Mouse (Mus musculus) CH12.LX (cell line): ENCODE results near the gene Gamt. TPM values are rescaled to one million over a fixed set of nuclear protein-coding genes. Genes with fewer than 3 reads are reported as not detected.

Source experiments
- DNase-seq: peaks from one replicate; pipeline ENCODE4 v3.0.0-alpha.2; 2013; ENCODE audit errors: extremely low read depth
- H3K27ac ChIP-seq: 2 replicates; pipeline ENCODE4 v1.5.1; 2012; ENCODE audit warnings: low read depth, mild to moderate bottlenecking, control low read depth, moderate library complexity; ENCODE audit not compliant: insufficient read depth
- H3K27me3 ChIP-seq: replicated peaks from 2 replicates; pipeline ENCODE3; 2012; ENCODE audit warnings: inconsistent platforms
- H3K36me3 ChIP-seq, 2 experiments: replicated peaks in 1 of 2; 2 replicates each; pipeline versions ENCODE3 to v1.6.1; 2012; ENCODE audit warnings: inconsistent platforms in 1 of 2, low read length in 1 of 2, mild to moderate bottlenecking in 1 of 2, mixed read lengths in 1 of 2, moderate library complexity in 1 of 2; ENCODE audit not compliant: control insufficient read depth in 1 of 2, insufficient read depth in 1 of 2
- H3K4me1 ChIP-seq, 2 experiments: 2 replicates each; pipeline ENCODE4 v1.6.1; 2012; ENCODE audit warnings: inconsistent platforms in 1 of 2, moderate library complexity in 1 of 2; ENCODE audit not compliant: insufficient read depth in 2 of 2, control insufficient read depth in 1 of 2
- H3K4me2 ChIP-seq: 2 replicates; pipeline ENCODE4 v1.6.1; 2012; ENCODE audit warnings: low read depth, mild to moderate bottlenecking, control low read depth; ENCODE audit not compliant: poor library complexity, insufficient read depth, severe bottlenecking
- H3K4me3 ChIP-seq, 3 experiments: fragments of 150-350 bp in 1 of 3; sonication (generic) in 1 of 3; replicated peaks in 1 of 3; 2 replicates each; pipeline versions ENCODE3 to v1.5.1; 2011 to 2012; ENCODE audit warnings: low read depth in 2 of 3, low read length in 2 of 3, mild to moderate bottlenecking in 2 of 3, moderate library complexity in 2 of 3, control low read depth in 1 of 3, improper control_type of control experiment in 1 of 3, inconsistent platforms in 1 of 3, mixed read lengths in 1 of 3; ENCODE audit not compliant: poor library complexity in 1 of 3
- H3K79me2 ChIP-seq: replicated peaks from 2 replicates; pipeline ENCODE4 v1.6.1; 2012; ENCODE audit warnings: mild to moderate bottlenecking, moderate library complexity; ENCODE audit not compliant: control insufficient read depth, poor library complexity, insufficient read depth, severe bottlenecking; ENCODE audit errors: extremely low read depth
- H3K9ac ChIP-seq: 2 replicates; pipeline ENCODE4 v1.6.1; 2012; ENCODE audit warnings: low read depth, mild to moderate bottlenecking, control low read depth, moderate library complexity; ENCODE audit not compliant: insufficient read depth
- H3K9me3 ChIP-seq: replicated peaks from 2 replicates; pipeline ENCODE3; 2012; ENCODE audit warnings: low read length, inconsistent platforms, mixed read lengths
- CHD1 ChIP-seq: IDR thresholded peaks from 2 replicates; pipeline ENCODE4 v1.6.1; 2012; ENCODE audit warnings: low read depth, low read length, improper control_type of control experiment, inconsistent platforms
- CHD2 ChIP-seq: IDR thresholded peaks from 2 replicates; pipeline ENCODE4 v1.6.1; 2011; ENCODE audit warnings: low read length, improper control_type of control experiment
- CTCF ChIP-seq, 2 experiments: IDR thresholded peaks in 1 of 2; conservative IDR thresholded peaks in 1 of 2; 2 replicates each; pipeline ENCODE4 v1.5.1; 2011 to 2012; ENCODE audit warnings: low read depth in 2 of 2, low read length in 2 of 2, improper control_type of control experiment in 1 of 2, inconsistent platforms in 1 of 2, mild to moderate bottlenecking in 1 of 2, moderate library complexity in 1 of 2
- E2F4 ChIP-seq: IDR thresholded peaks from 2 replicates; pipeline ENCODE4 v1.6.1; 2011; ENCODE audit warnings: low read depth, low read length, improper control_type of control experiment; ENCODE audit not compliant: insufficient replicate concordance
- ELF1 ChIP-seq: IDR thresholded peaks from 2 replicates; pipeline ENCODE4 v1.6.1; 2014; ENCODE audit warnings: low read depth, mild to moderate bottlenecking, inconsistent platforms, low read length, improper control_type of control experiment
- EP300 ChIP-seq: IDR thresholded peaks from 2 replicates; pipeline ENCODE4 v1.6.1; 2011; ENCODE audit warnings: low read length, improper control_type of control experiment
- HCFC1 ChIP-seq: IDR thresholded peaks from 2 replicates; pipeline ENCODE4 v1.6.1; 2012; ENCODE audit warnings: low read depth, mild to moderate bottlenecking, inconsistent platforms, low read length, improper control_type of control experiment
- JUN ChIP-seq: IDR thresholded peaks from 2 replicates; pipeline ENCODE4 v1.6.1; 2011; ENCODE audit warnings: low read depth, mild to moderate bottlenecking, low read length, improper control_type of control experiment, moderate library complexity; ENCODE audit not compliant: insufficient read depth
- MAFK ChIP-seq: IDR thresholded peaks from 2 replicates; pipeline ENCODE4 v1.6.1; 2011; ENCODE audit warnings: low read length, improper control_type of control experiment; ENCODE audit not compliant: insufficient replicate concordance
- MAX ChIP-seq: IDR thresholded peaks from 2 replicates; pipeline ENCODE4 v1.6.1; 2011; ENCODE audit warnings: low read length, improper control_type of control experiment
- MXI1 ChIP-seq: IDR thresholded peaks from 2 replicates; pipeline ENCODE4 v1.6.1; 2011; ENCODE audit warnings: mild to moderate bottlenecking, low read depth, low read length, improper control_type of control experiment
- MYC ChIP-seq: IDR thresholded peaks from 2 replicates; pipeline ENCODE4 v1.6.1; 2011; ENCODE audit warnings: low read depth, mild to moderate bottlenecking, improper control_type of control experiment, low read length
- POLR2A ChIP-seq: IDR thresholded peaks from 2 replicates; pipeline ENCODE4 v1.6.1; 2011; ENCODE audit warnings: low read depth, mild to moderate bottlenecking, improper control_type of control experiment, low read length
- RAD21 ChIP-seq: IDR thresholded peaks from 2 replicates; pipeline ENCODE4 v1.6.1; 2011; ENCODE audit warnings: low read depth, mild to moderate bottlenecking, low read length, improper control_type of control experiment, moderate library complexity
- RCOR1 ChIP-seq: conservative IDR thresholded peaks from 2 replicates; pipeline ENCODE4 v1.6.1; 2012; ENCODE audit warnings: low read depth, mild to moderate bottlenecking, inconsistent platforms, low read length, improper control_type of control experiment
- SIN3A ChIP-seq: IDR thresholded peaks from 2 replicates; pipeline ENCODE4 v1.6.1; 2012; ENCODE audit warnings: low read length, improper control_type of control experiment, inconsistent platforms
- SMC3 ChIP-seq: IDR thresholded peaks from 2 replicates; pipeline ENCODE4 v1.6.1; 2011; ENCODE audit warnings: low read depth, low read length, improper control_type of control experiment
- UBTF ChIP-seq: IDR thresholded peaks from 2 replicates; pipeline ENCODE4 v1.6.1; 2012; ENCODE audit warnings: low read depth, mild to moderate bottlenecking, inconsistent platforms, low read length, improper control_type of control experiment, moderate library complexity
- ZKSCAN1 ChIP-seq: IDR thresholded peaks from 2 replicates; pipeline ENCODE4 v1.6.1; 2012; ENCODE audit warnings: low read depth, inconsistent platforms, low read length, improper control_type of control experiment, borderline replicate concordance
- ZMIZ1 ChIP-seq: IDR thresholded peaks from 2 replicates; pipeline ENCODE4 v1.6.1; 2012; ENCODE audit warnings: low read depth, mild to moderate bottlenecking, inconsistent platforms, low read length, improper control_type of control experiment
- ZNF384 ChIP-seq: IDR thresholded peaks from 2 replicates; pipeline ENCODE4 v1.6.1; 2012; ENCODE audit warnings: low read depth, low read length, improper control_type of control experiment, inconsistent platforms
- dilution Hi-C: fragments of 300-500 bp; cut with MboI; formaldehyde crosslinking; loops from 2 replicates; pipeline ENCODE4 v1.14.3; 2020; ENCODE audit warnings: low sequenced_read_pairs; ENCODE audit not compliant: extremely low pct_unique_long_range_greater_than_20kb, extremely low pct_ligation_motif_present
- in situ Hi-C: fragments of 300-500 bp; cut with MboI; formaldehyde crosslinking; loops from 3 replicates; pipeline ENCODE4 v1.14.3; 2019; ENCODE audit warnings: low sequenced_read_pairs, low pct_ligation_motif_present, low pct_unique_long_range_greater_than_20kb, mixed read lengths
- polyA plus RNA-seq: library from polyadenylated mRNA; unstranded; fragments of >175 nt; gene quantifications from 2 replicates; pipeline ENCODE4 v1.2.1, GENCODE M21; 2012; ENCODE audit warnings: low read depth; ENCODE audit not compliant: insufficient read length
- total RNA-seq, 2 experiments: library from RNA; depleted of rRNA; stranded (reverse); fragments of 300-350 nt in 1 of 2; fragments of >200 nt in 1 of 2; gene quantifications; 2 replicates each; pipeline ENCODE4 v1.2.3; 2012 to 2014

Gamt gene
- total and polyA plus RNA-seq, 3 experiments = 0.24 to 0.30 TPM; not detected in 1

DNA sequence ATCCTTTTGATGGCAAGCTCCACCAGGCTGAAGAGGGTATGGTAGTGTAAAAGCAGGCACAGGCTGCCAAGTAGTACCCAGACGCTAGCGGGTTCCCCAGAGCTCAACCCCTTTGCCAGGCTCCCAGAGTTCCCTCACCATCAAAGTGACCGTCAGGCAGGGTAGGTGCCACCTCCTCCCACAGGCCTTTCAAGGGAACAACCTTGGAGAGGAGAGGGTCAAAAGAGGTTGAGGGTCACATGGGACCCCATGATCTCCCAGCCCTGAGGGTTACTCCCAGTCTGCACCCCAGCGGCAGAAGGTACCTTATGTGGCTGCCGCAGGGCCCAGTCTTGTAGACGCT lies 1.4 kb downstream of the Gamt start:
- Histone ChIP-seq H3K27me3 (no peaks in the 10 kb centered on the region), H3K27ac (no peak overlapping the region), H3K9ac (no peak overlapping the region), H3K4me1 (peaks cover 7 to 26% of the 10 kb centered on the region in 2 experiments), H3K4me3 (no peak overlapping the region), H3K4me2 (no peak overlapping the region), H3K9me3 (no peaks in the 10 kb centered on the region), H3K79me2 (no peaks in the 10 kb centered on the region), H3K36me3 (peaks cover 47 to 53% of the 10 kb centered on the region in 2 experiments)
- dilution Hi-C loops (no loop called here), in situ Hi-C loops (no loop called here)
- TF ChIP-seq MAFK = no peak
- no peak for TF ChIP-seq POLR2A
- no peak for TF ChIP-seq MYC
- no peak for TF ChIP-seq ZMIZ1
- no peak for TF ChIP-seq CHD1
- TF ChIP-seq EP300 = no peak
- no peak for TF ChIP-seq RCOR1
- TF ChIP-seq ZNF384 = no peak
- no peak for TF ChIP-seq E2F4
- TF ChIP-seq SMC3 = no peak
- TF ChIP-seq MXI1 = no peak
- DNase-seq = no peak

DNA sequence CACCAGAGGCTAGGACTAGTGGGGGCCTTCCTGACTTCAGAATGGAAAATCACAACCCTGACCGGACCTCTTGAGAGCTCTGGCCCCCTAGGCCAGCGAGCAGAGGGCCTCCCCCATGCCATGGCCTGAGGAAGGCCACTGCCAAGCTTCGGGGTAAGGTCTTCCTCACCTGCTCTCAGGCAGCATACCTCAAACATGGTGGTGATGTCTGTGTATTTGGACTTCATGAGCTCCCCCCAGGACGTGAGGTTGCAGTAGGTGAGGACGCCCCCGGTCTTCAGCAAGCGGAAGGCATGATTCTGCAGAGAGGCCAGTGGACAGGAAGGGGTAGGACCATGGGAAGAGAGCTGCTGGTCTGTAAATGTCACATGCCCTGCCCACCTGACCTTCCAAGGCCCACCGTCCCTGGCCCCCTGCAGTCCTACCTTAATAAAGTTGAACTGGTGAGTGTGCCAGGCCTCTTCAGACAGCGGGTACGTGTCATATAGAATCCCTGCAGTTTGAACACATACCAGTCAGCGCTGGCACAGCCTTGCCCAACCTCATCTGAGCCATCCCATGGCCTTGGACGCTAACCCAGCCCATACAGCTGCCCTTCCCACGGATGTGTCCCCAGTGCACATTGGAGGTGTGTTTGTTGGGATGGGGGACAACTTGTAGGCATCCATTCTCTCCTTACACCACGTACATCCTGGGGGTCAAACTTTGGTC lies 1.9 kb downstream of the Gamt start:
- H3K9me3 ChIP-seq = no peaks in the 10 kb centered on the region
- H3K9ac ChIP-seq = no peak overlapping the region
- H3K4me1 ChIP-seq = peaks cover 7 to 22% of the 10 kb centered on the region in 2 experiments
- no peaks in the 10 kb centered on the region for H3K79me2 ChIP-seq
- no peak overlapping the region for H3K4me3 ChIP-seq
- no peak for DNase-seq
- H3K27ac ChIP-seq = no peak overlapping the region
- no peaks in the 10 kb centered on the region for H3K27me3 ChIP-seq
- in situ Hi-C loops = no loop called here
- H3K36me3 ChIP-seq = peaks cover 52 to 59% of the 10 kb centered on the region in 2 experiments
- no peak for TF ChIP-seq MAX
- TF ChIP-seq SIN3A = no peak
- no peak for TF ChIP-seq ZKSCAN1
- dilution Hi-C loops = no loop called here
- no peak overlapping the region for H3K4me2 ChIP-seq

DNA sequence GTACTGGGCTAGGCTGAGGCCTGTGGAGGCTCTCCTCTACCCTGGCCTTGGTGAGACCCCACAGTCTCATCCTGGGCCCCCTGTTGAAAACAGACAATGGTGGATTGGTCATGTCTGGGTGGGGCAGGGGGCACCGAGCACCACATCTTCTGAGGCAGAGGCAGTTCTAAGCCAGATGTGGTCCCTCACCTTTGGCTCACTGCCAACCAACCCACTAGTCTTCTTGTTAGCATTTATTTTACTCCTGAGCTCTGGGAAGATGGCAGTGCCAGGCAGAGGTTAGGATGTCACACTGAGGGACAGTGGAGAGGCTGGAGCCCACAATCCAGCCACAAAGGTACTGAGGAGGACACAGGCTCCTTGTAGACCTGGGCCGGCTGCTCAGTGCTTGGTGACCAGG lies 2.9 kb downstream of the Gamt start:
- peaks cover 5 to 19% of the 10 kb centered on the region in 2 experiments for H3K4me1 ChIP-seq
- dilution Hi-C loops = no loop called here

More for the DNA sequence above, 2.9 kb downstream of the Gamt start:
- H3K9ac ChIP-seq = no peak overlapping the region
- TF ChIP-seq UBTF = no peak
- no peak for TF ChIP-seq ELF1
- no peak for TF ChIP-seq E2F4
- TF ChIP-seq RAD21 = no peak
- no peak for TF ChIP-seq HCFC1
- no peak for TF ChIP-seq CHD2
- TF ChIP-seq JUN = no peak
- TF ChIP-seq CTCF (conservative IDR thresholded peaks at IDR 0.05 in 1 of 2, IDR thresholded peaks at IDR 0.05 in 1 of 2; ENCODE audit: low read depth in 2 of 2, low read length in 2 of 2) = no peak
- TF ChIP-seq ZNF384 = no peak
- TF ChIP-seq, all 38 proteins: peak for 0
- Histone ChIP-seq H3K9me3 (no peaks in the 10 kb centered on the region), H3K27ac (no peak overlapping the region), H3K4me3 (no peak overlapping the region), H3K36me3 (peaks cover 60 to 68% of the 10 kb centered on the region in 2 experiments), H3K4me2 (no peak overlapping the region), H3K27me3 (no peaks in the 10 kb centered on the region), H3K79me2 (no peaks in the 10 kb centered on the region)
- no peak for DNase-seq
- in situ Hi-C loops = no loop called here
